Mouse (Mus musculus) limb, embryonic 12.5 days (tissue): Measurements from ENCODE around the gene Olfr1316. TPM values are rescaled to one million over a fixed set of nuclear protein-coding genes. Genes with fewer than 3 reads are reported as not detected.

ENCODE experiments used
- ATAC-seq: fragments of 200-750 bp; cut with Nextera tagmentation; 2 replicates; pipeline ENCODE4 v1.8.0; 2017; ENCODE audit warnings: low read depth, moderate TSS enrichment; ENCODE audit not compliant: insufficient number of reproducible peaks, insufficient read depth, low FRiP score, low TSS enrichment
- H3K27ac ChIP-seq: fragments of 300-500 bp; sonication (generic); 2 replicates; pipeline ENCODE4 v1.5.1; 2016; ENCODE audit warnings: mild to moderate bottlenecking, moderate library complexity
- H3K27me3 ChIP-seq: fragments of 300-500 bp; sonication (generic); 2 replicates; pipeline ENCODE4 v1.6.1; 2016; ENCODE audit warnings: mild to moderate bottlenecking, moderate library complexity
- H3K36me3 ChIP-seq: fragments of 300-500 bp; sonication (generic); 2 replicates; pipeline ENCODE4 v1.6.1; 2016; ENCODE audit warnings: mild to moderate bottlenecking, moderate library complexity
- H3K4me1 ChIP-seq: fragments of 300-500 bp; sonication (generic); replicated peaks from 2 replicates; pipeline ENCODE4 v1.6.1; 2016
- H3K4me2 ChIP-seq: fragments of 300-500 bp; sonication (generic); 2 replicates; pipeline ENCODE4 v1.6.1; 2016; ENCODE audit warnings: mild to moderate bottlenecking, moderate library complexity
- H3K4me3 ChIP-seq: fragments of 300-500 bp; sonication (generic); replicated peaks from 2 replicates; pipeline ENCODE4 v1.5.1; 2016; ENCODE audit warnings: mild to moderate bottlenecking
- H3K9ac ChIP-seq: fragments of 300-500 bp; sonication (generic); replicated peaks from 2 replicates; pipeline ENCODE4 v1.6.1; 2016; ENCODE audit warnings: mild to moderate bottlenecking, moderate library complexity
- H3K9me3 ChIP-seq: fragments of 300-500 bp; sonication (generic); 2 replicates; pipeline ENCODE4 v1.6.1; 2016; ENCODE audit warnings: mild to moderate bottlenecking, moderate library complexity
- WGBS: fragments of 180-500 bp; shearing (Covaris S2); methylation state at CpG from one replicate; pipeline ENCODE4 v1.1.7; 2016; 5-methylcytosine and 5-hydroxymethylcytosine counted together
- polyA plus RNA-seq: library from polyadenylated mRNA; unstranded; fragments of >200 nt; fragmentation: Nextera tagmentation; extraction: Ambion mirVana; gene quantifications from 2 replicates; pipeline ENCODE4 v1.2.1, GENCODE M21; 2016

The Olfr1316 gene
- polyA plus RNA-seq: not detected in 2 replicates

- no peak for ATAC-seq
- WGBS: 87% methylated on average over 2 of the region's 2 CpGs
These were observed at the start of gene Olfr1316 for GRCm38 (mm10) chr2:112134877-112135276. TSS of gene Olfr1316 (minus strand) at chr2:112134977.

GRCm38 (mm10) chr2:112153898-112154297 lies 19.1 kb upstream of the Olfr1316 start, which contains the start of gene Olfr1318:
TSS of gene Olfr1318 (plus strand) at chr2:112154198.
- Histone ChIP-seq H3K4me1 (no peaks in the 10 kb centered on the region), H3K4me3 (no peak within 1 kb of the TSS), H3K27ac (no peak within 1 kb of the TSS), H3K9me3 (no peaks in the 10 kb centered on the region), H3K27me3 (no peaks in the 10 kb centered on the region), H3K9ac (no peak within 1 kb of the TSS), H3K36me3 (no peaks in the 10 kb centered on the region), H3K4me2 (no peak within 1 kb of the TSS)
- no peak for ATAC-seq

More at GRCm38 (mm10) chr2:112134877-112135276, at the start of gene Olfr1316:
- Histone ChIP-seq H3K4me1 (no peaks in the 10 kb centered on the region), H3K27me3 (no peaks in the 10 kb centered on the region), H3K9me3 (no peaks in the 10 kb centered on the region), H3K4me3 (no peak within 1 kb of the TSS), H3K27ac (no peak within 1 kb of the TSS), H3K9ac (no peak within 1 kb of the TSS), H3K36me3 (no peaks in the 10 kb centered on the region), H3K4me2 (no peak within 1 kb of the TSS)

- no peaks in the 10 kb centered on the region for H3K36me3 ChIP-seq
- no peaks in the 10 kb centered on the region for H3K4me1 ChIP-seq
- H3K9ac ChIP-seq: no peak within 1 kb of the TSS
- H3K4me2 ChIP-seq: no peak within 1 kb of the TSS
- WGBS: 77% methylated on average over 2 of the region's 2 CpGs
- H3K27me3 ChIP-seq: no peaks in the 10 kb centered on the region
- no peak for ATAC-seq
- no peak within 1 kb of the TSS for H3K27ac ChIP-seq
- no peaks in the 10 kb centered on the region for H3K9me3 ChIP-seq
- H3K4me3 ChIP-seq: no peak within 1 kb of the TSS
These were observed 5.3 kb upstream of the Olfr1316 start, which contains the start of gene Olfr1317 for GRCm38 (mm10) chr2:112140029-112140428. TSS of gene Olfr1317 (plus strand) at chr2:112140329.

- Histone ChIP-seq H3K9me3 (no peaks in the 10 kb centered on the region), H3K4me3 (no peak within 1 kb of the TSS), H3K4me1 (no peaks in the 10 kb centered on the region), H3K9ac (no peak within 1 kb of the TSS), H3K4me2 (no peak within 1 kb of the TSS), H3K36me3 (no peaks in the 10 kb centered on the region), H3K27me3 (no peaks in the 10 kb centered on the region), H3K27ac (no peak within 1 kb of the TSS)
- 73% methylated on average over 1 of the region's 1 CpGs for WGBS
- no peak for ATAC-seq
These were observed 19.4 kb downstream of the Olfr1316 start, which contains the start of gene Olfr1315-ps1 for GRCm38 (mm10) chr2:112115340-112115739. TSS of gene Olfr1315-ps1 (minus strand) at chr2:112115440.

- H3K9ac ChIP-seq: no peak within 1 kb of the TSS
- H3K27me3 ChIP-seq: no peaks in the 10 kb centered on the region
- no peak within 1 kb of the TSS for H3K4me3 ChIP-seq
- H3K36me3 ChIP-seq: no peaks in the 10 kb centered on the region
- no peak within 1 kb of the TSS for H3K4me2 ChIP-seq
- no peaks in the 10 kb centered on the region for H3K4me1 ChIP-seq
- H3K9me3 ChIP-seq: no peaks in the 10 kb centered on the region
- ATAC-seq: no peak
- H3K27ac ChIP-seq: no peak within 1 kb of the TSS
These were observed 38.1 kb downstream of the Olfr1316 start, which contains the start of gene Olfr1314 for GRCm38 (mm10) chr2:112096681-112097080. TSS of gene Olfr1314 (minus strand) at chr2:112096781.

GRCm38 (mm10) chr2:112077743-112078142 lies 57.0 kb downstream of the Olfr1316 start, which contains the start of gene Olfr1313:
TSS of gene Olfr1313 (minus strand) at chr2:112077843.
- Histone ChIP-seq H3K9me3 (no peaks in the 10 kb centered on the region), H3K4me3 (no peak within 1 kb of the TSS), H3K9ac (no peak within 1 kb of the TSS), H3K27ac (no peak within 1 kb of the TSS), H3K4me2 (no peak within 1 kb of the TSS), H3K4me1 (no peaks in the 10 kb centered on the region), H3K36me3 (no peaks in the 10 kb centered on the region), H3K27me3 (no peaks in the 10 kb centered on the region)
- no peak for ATAC-seq

Other genes with a start within 250 kb of the Olfr1316 start
- not detected in 2 replicates for gene Olfr1306, start 218.7 kb downstream of the Olfr1316 start, polyA plus RNA-seq
- gene Olfr1307, start 185.5 kb downstream of the Olfr1316 start, polyA plus RNA-seq: not detected in 2 replicates
- gene Olfr1308, start 170.0 kb downstream of the Olfr1316 start, polyA plus RNA-seq: not detected in 2 replicates
- not detected in 2 replicates for gene Olfr1309, start 144.7 kb downstream of the Olfr1316 start, polyA plus RNA-seq
- gene Olfr1310, start 122.3 kb downstream of the Olfr1316 start, polyA plus RNA-seq: not detected in 2 replicates
- gene Olfr1311, start 110.6 kb downstream of the Olfr1316 start, polyA plus RNA-seq: not detected in 2 replicates
- gene Olfr1312, start 84.7 kb downstream of the Olfr1316 start, polyA plus RNA-seq: not detected in 2 replicates
- gene Olfr1313, start 57.1 kb downstream of the Olfr1316 start, polyA plus RNA-seq: not detected in 2 replicates
- gene Olfr1314, start 38.2 kb downstream of the Olfr1316 start, polyA plus RNA-seq: not detected in 2 replicates
- gene Olfr1315-ps1, start 19.5 kb downstream of the Olfr1316 start, polyA plus RNA-seq: not detected in 2 replicates
- not detected in 2 replicates for gene Olfr1317, start 5.4 kb upstream of the Olfr1316 start, polyA plus RNA-seq
- not detected in 2 replicates for gene Olfr1318, start 19.2 kb upstream of the Olfr1316 start, polyA plus RNA-seq
- 12.9 and 14.0 TPM in 2 replicates for gene Lpcat4, start 104.5 kb upstream of the Olfr1316 start, polyA plus RNA-seq
- gene Nutm1, start 124.3 kb upstream of the Olfr1316 start, polyA plus RNA-seq: 0.10 TPM in 2 replicates
- gene Nop10, start 126.9 kb upstream of the Olfr1316 start, polyA plus RNA-seq: 170 and 181 TPM in 2 replicates
- 10.6 and 11.4 TPM in 2 replicates for gene Slc12a6, start 130.8 kb upstream of the Olfr1316 start, polyA plus RNA-seq
- not detected in 2 replicates for gene Gm21985, start 131.3 kb upstream of the Olfr1316 start, polyA plus RNA-seq
- gene Emc4, start 233.1 kb upstream of the Olfr1316 start, polyA plus RNA-seq: 103 and 106 TPM in 2 replicates
- gene Katnbl1, start 244.2 kb upstream of the Olfr1316 start, polyA plus RNA-seq: 50.8 and 55.8 TPM in 2 replicates